In genomic region chr1:190881422-190881821, GRCm38 (mm10) we compare ENCODE assay signal across 7 mouse cellular contexts. TPM values are rescaled to one million over a fixed set of nuclear protein-coding genes. Genes with fewer than 3 reads are reported as not detected.
DNase-seq lines count a peak whose midpoint lies in the region; ATAC-seq and TF ChIP-seq lines count a peak whose summit lies in the region.

No protein-coding gene starts in this region.

- H3K9ac ChIP-seq in limb, embryonic 14.5 days (ENCODE audit: low read depth, low read length, severe bottlenecking), result no peak overlapping the region

- H3K4me3 ChIP-seq in limb, embryonic 14.5 days (replicated peaks; ENCODE audit: low read length), result no peak overlapping the region

- TF ChIP-seq POLR2A in limb, embryonic 14.5 days (IDR thresholded peaks at IDR 0.05; ENCODE audit: borderline replicate concordance, extremely low read depth, insufficient read depth, insufficient read length), result no peak

- WGBS in limb, embryonic 14.5 days, result 6% methylated on average over 2 of the region's 2 CpGs

- H3K9me3 ChIP-seq in limb, embryonic 14.5 days (ENCODE audit: control insufficient read depth, low read length), result no peaks in the 10 kb centered on the region

- H3K36me3 ChIP-seq in limb, embryonic 14.5 days (ENCODE audit: control insufficient read depth, insufficient read depth, low read length), result peaks cover 18% of the 10 kb centered on the region; the same call in 1 of the 2 replicates

- no peaks in the 10 kb centered on the region for H3K4me1 ChIP-seq in limb, embryonic 14.5 days (ENCODE audit: control insufficient read depth, insufficient read depth, low read length)

- no peak; the same call in 1 of the 2 replicates for ATAC-seq in limb, embryonic 14.5 days (ENCODE audit: low FRiP score, low read depth)
- peak; percentile 73 for ATAC-seq in neutrophil, adult 5-6 weeks (ENCODE audit: extremely low read depth, insufficient number of reproducible peaks, low FRiP score, poor library complexity, severe bottlenecking)

- no peaks in the 10 kb centered on the region for H3K27me3 ChIP-seq in limb, embryonic 14.5 days (ENCODE audit: control insufficient read depth, insufficient read depth, low read length)

- intact Hi-C loops in heart, postnatal 14 days (cut with DNase I), result no loop called here

- H3K27ac ChIP-seq in limb, embryonic 14.5 days (replicated peaks; ENCODE audit: low read depth, low read length), result no peak overlapping the region

- no peak overlapping the region for H3K4me2 ChIP-seq in limb, embryonic 14.5 days (replicated peaks; ENCODE audit: low read depth, low read length, severe bottlenecking)

- peak; percentile 38 for DNase-seq in ovary, postnatal 14 days (ENCODE audit: low spot score)
- no peak for DNase-seq in ovary, adult 18-20 months (ENCODE audit: low spot score)
- DNase-seq in R1 (ENCODE audit: low read depth, low spot score), result peak; percentile 70
- peak; percentile 13 for DNase-seq in cerebellum, adult 9-11 months
- DNase-seq in heart, postnatal 14 days, result peak; percentile 51 to 73
- peak; percentile 87 for DNase-seq in limb, embryonic 14.5 days (ENCODE audit: low spot score)

RNA-seq across cellular contexts. Expression of gene Rps6kc1, which starts 30.1 kb away (rescaled TPM):
- total RNA-seq in heart, postnatal 14 days (2021), result 10 to 100 TPM; 16.3 to 19.2 TPM
- 14.7 and 16.6 TPM in 2 replicates for polyA plus RNA-seq in limb, embryonic 14.5 days (2012; rRNA removed)
- polyA plus RNA-seq in limb, embryonic 14.5 days (2014; fragmentation: Nextera tagmentation; extraction: Ambion mirVana), result 17.4 and 19.4 TPM in 2 replicates
- 11.5 and 16.9 TPM in 2 replicates for total RNA-seq in neutrophil, adult 5-6 weeks (2017)

RNA-seq across cellular contexts. Expression of gene Angel2, which starts 43.5 kb away (rescaled TPM):
- 10 to 100 TPM; 30.1 to 33.0 TPM for total RNA-seq in heart, postnatal 14 days (2021)
- polyA plus RNA-seq in limb, embryonic 14.5 days (2012; rRNA removed), result 47.2 and 48.8 TPM in 2 replicates
- 44.9 and 47.6 TPM in 2 replicates for polyA plus RNA-seq in limb, embryonic 14.5 days (2014; fragmentation: Nextera tagmentation; extraction: Ambion mirVana)
- 53.8 and 62.5 TPM in 2 replicates for total RNA-seq in neutrophil, adult 5-6 weeks (2017)
